23 mouse cellular contexts compared by ENCODE assay signal in the genomic region with DNA sequence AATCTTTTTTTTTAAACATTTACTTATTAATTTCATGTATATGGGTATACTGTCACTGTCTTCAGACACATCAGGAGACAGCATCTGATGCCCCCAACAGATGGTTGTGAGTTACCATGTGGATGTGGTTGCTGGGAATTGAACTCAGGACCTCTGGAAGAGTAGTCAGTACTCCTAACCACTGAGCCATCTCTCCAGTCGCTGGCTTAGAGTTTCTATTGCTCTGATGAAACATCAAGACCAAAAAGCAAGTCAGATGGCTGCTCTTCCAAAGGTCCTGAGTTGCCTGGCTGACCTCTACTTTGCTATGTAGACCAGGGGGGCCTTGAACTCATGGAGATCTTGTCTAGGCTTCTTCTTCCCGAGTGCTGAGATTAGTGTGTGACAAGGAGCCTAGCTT. TPM values are rescaled to one million over a fixed set of nuclear protein-coding genes. Genes with fewer than 3 reads are reported as not detected.
DNase-seq lines count a peak whose midpoint lies in the region; ATAC-seq lines count a peak whose summit lies in the region.
"Had no signal": no experiment of that assay in that cellular context is flagged by ENCODE, and none has a peak within 500 bp of the region (broad histone marks: within the 10 kb centered on the region; RNA-seq: fewer than 3 reads in every experiment).

No protein-coding gene starts in this region.

- DNase-seq in heart, adult 11 months: peak; percentile 80
- DNase-seq in heart, postnatal 14 days: no peak
- DNase-seq in 416B (ENCODE audit: low read depth) (peak; percentile 41), ES-CJ7 (ENCODE audit: low read depth, low spot score) (peak; percentile 81), ZHBTc4 (ENCODE audit: low read depth, low spot score) (peak; percentile 58)
- DNase-seq: adrenal gland, adult 8-10 months; adrenal gland, postnatal 36 days; cerebellum, adult 2 months; cerebellum, postnatal 25 days; gastrocnemius, adult 2 months; gastrocnemius, postnatal 25 days; heart, postnatal 4 days; kidney, adult 8-10 months had no signal

- H3K4me2 ChIP-seq in hindbrain, embryonic 13.5 days: no peak overlapping the region
- H3K4me2 ChIP-seq: embryonic facial prominence, embryonic 12.5 days; forebrain, embryonic 12.5 days; heart, embryonic 13.5 days; hindbrain, embryonic 14.5 days had no signal

- WGBS in hindbrain, embryonic 13.5 days: 22% methylated on average over 2 of the region's 2 CpGs

- no peak overlapping the region for H3K4me3 ChIP-seq in hindbrain, embryonic 13.5 days
- H3K4me3 ChIP-seq: embryonic facial prominence, embryonic 12.5 days; forebrain, embryonic 12.5 days; gastrocnemius, adult 2 months; heart, embryonic 13.5 days had no signal

- peaks cover 21% of the 10 kb centered on the region for H3K4me1 ChIP-seq in hindbrain, embryonic 13.5 days (replicated peaks)

- no peaks in the 10 kb centered on the region for H3K36me3 ChIP-seq in hindbrain, embryonic 13.5 days
- H3K36me3 ChIP-seq: embryonic facial prominence, embryonic 12.5 days; forebrain, embryonic 12.5 days; G1E; heart, embryonic 13.5 days had no signal

- no peak for ATAC-seq in megakaryocyte, adult 5-6 weeks (ENCODE audit: poor library complexity, severe bottlenecking)
- ATAC-seq in hindbrain, embryonic 13.5 days (ENCODE audit: low FRiP score): no peak
- ATAC-seq: forebrain, embryonic 16.5 days; intestine, embryonic 16.5 days; Patski had no signal

- H3K9me3 ChIP-seq in hindbrain, embryonic 13.5 days: no peaks in the 10 kb centered on the region
- H3K9me3 ChIP-seq: embryonic facial prominence, embryonic 12.5 days; forebrain, embryonic 12.5 days; heart, embryonic 13.5 days had no signal

- intact Hi-C loops in heart, postnatal 14 days (cut with DNase I): no loop called here

- no peak overlapping the region for H3K9ac ChIP-seq in hindbrain, embryonic 13.5 days
- H3K9ac ChIP-seq: embryonic facial prominence, embryonic 12.5 days; forebrain, embryonic 12.5 days; heart, embryonic 13.5 days; hindbrain, embryonic 14.5 days had no signal

- peaks cover 45% of the 10 kb centered on the region for H3K27me3 ChIP-seq in hindbrain, embryonic 13.5 days

- no peak overlapping the region for H3K27ac ChIP-seq in hindbrain, embryonic 13.5 days
- H3K27ac ChIP-seq: embryonic facial prominence, embryonic 12.5 days; forebrain, embryonic 12.5 days; gastrocnemius, adult 2 months; heart, embryonic 13.5 days; hindbrain, embryonic 14.5 days had no signal

RNA-seq across cellular contexts. Expression of a gene that starts 28.0 kb away (rescaled TPM):
- 1 to 10 TPM; 7.5 to 9.9 TPM for total RNA-seq in heart, postnatal 14 days (2021)
- 24.1 and 26.5 TPM in 2 replicates for total RNA-seq in megakaryocyte, adult 5-6 weeks (2015)
- 15.0 and 18.6 TPM in 2 replicates for total RNA-seq in megakaryocyte, adult 5-6 weeks (2017)
- 11.3 and 12.2 TPM in 2 replicates for polyA plus RNA-seq in hindbrain, embryonic 13.5 days (2015; fragmentation: Nextera tagmentation; extraction: Ambion mirVana)
- polyA plus RNA-seq: G1E had no signal

Comparison
In these comparisons a context has a peak if more than half of its experiments do, and no peak if none do; other contexts are left out.
1. DNase-seq: peak in heart, adult 11 months (single experiment), 416B (single experiment), ES-CJ7 (single experiment) and ZHBTc4 (single experiment); none in heart, postnatal 14 days (0 of 2).